Mouse (Mus musculus) large intestine, adult 2 months (tissue): ENCODE measurements around the gene Dmap1. TPM values are rescaled to one million over a fixed set of nuclear protein-coding genes. Genes with fewer than 3 reads are reported as not detected.

ENCODE experiments used
- DNase-seq: peaks from one replicate; pipeline ENCODE4 v3.0.0-alpha.2; 2012; ENCODE audit warnings: low read depth, low spot score
- WGBS: fragments of 180-500 bp; shearing (Covaris S2); methylation state at CpG from one replicate; pipeline ENCODE4 v1.1.7; 2018; 5-methylcytosine and 5-hydroxymethylcytosine counted together
- polyA plus RNA-seq: library from polyadenylated mRNA; depleted of rRNA; stranded (reverse); fragments of >200 nt; gene quantifications from 2 replicates; pipeline ENCODE4 v1.2.3, GENCODE M21; 2012; rRNA removed

Gene Dmap1
- polyA plus RNA-seq, 1 experiment: 16.2 TPM

DNA sequence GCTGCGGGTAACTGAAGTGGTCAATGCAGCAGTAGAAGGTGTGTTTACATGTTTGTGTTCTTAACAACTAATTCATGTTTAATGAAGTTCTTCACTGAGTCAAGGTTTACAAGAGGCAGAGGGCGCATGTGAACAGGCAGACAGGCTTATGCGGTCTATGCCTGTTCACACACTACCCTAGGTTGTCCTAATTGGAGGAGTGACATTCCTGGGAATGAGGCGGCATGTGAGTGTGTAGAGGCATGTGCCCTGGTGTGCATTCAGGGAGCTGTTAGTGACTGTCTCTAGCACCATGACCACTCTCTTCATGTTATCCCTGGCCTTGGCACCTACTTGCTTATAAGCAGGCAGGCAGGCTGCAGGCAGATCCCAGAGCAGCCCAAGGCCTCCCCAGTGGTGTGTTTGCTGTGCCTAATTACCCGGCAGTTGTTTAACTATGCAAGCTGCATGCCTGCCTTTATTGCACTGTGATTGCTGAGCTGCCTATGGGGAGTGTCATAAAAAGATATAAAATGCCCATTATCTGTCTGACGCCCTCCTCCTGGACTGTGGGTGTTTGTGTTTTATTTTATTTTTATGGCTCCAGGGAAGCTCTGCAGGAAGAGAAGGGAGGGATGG is 51.9 kb downstream of the Dmap1 start:
- WGBS: 29% methylated on average over 6 of the region's 6 CpGs
- DNase-seq: peak; percentile 83

DNA sequence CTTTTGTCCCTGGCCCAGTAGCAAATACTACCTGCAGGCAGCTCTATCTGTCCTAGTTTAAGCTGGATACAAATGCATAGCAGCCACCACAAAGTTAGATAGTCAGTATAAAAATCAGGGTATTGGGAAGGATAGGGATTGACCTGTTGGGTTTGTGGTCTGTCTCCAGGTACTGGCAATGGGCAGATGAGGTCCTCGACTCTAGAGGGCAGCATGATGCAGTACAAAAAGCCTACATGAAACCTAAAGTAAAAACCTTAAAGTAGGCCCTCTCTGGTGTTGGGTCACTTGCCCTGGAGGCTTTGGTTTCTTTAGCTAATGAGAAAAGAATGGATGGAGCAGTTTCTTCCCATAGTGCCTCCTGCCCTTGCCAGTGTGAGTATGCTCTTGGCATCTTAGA is 53.6 kb downstream of the Dmap1 start:
- no peak for DNase-seq
- 51% methylated on average over 1 of the region's 1 CpGs for WGBS

Other genes starting within 250 kb of the Dmap1 start
- gene Rnf220, start 185.2 kb downstream of the Dmap1 start, polyA plus RNA-seq: 60.9 and 63.4 TPM in 2 replicates
- 44.1 and 49.2 TPM in 2 replicates for gene Eri3, start 131.9 kb downstream of the Dmap1 start, polyA plus RNA-seq
- not detected in 2 replicates for gene Gm12845, start 42.1 kb upstream of the Dmap1 start, polyA plus RNA-seq
- 0.04 TPM in 2 replicates for gene Klf17, start 83.4 kb upstream of the Dmap1 start, polyA plus RNA-seq
- 15.7 and 22.3 TPM in 2 replicates for gene Slc6a9, start 152.2 kb upstream of the Dmap1 start, polyA plus RNA-seq
- 1.3 and 1.6 TPM in 2 replicates for gene Ccdc24, start 190.3 kb upstream of the Dmap1 start, polyA plus RNA-seq
- 6.2 and 6.8 TPM in 2 replicates for gene B4galt2, start 201.2 kb upstream of the Dmap1 start, polyA plus RNA-seq
- 364 and 392 TPM in 2 replicates for gene Atp6v0b, start 205.1 kb upstream of the Dmap1 start, polyA plus RNA-seq
- gene Dph2, start 209.8 kb upstream of the Dmap1 start, polyA plus RNA-seq: 13.4 and 15.2 TPM in 2 replicates
- gene Ipo13, start 232.7 kb upstream of the Dmap1 start, polyA plus RNA-seq: 41.0 and 42.9 TPM in 2 replicates
- gene Artn, start 247.5 kb upstream of the Dmap1 start, polyA plus RNA-seq: 1.2 and 1.3 TPM in 2 replicates